Mouse (Mus musculus): ENCODE measurements around the gene Lgalsl. TPM values are rescaled to one million over a fixed set of nuclear protein-coding genes. Genes with fewer than 3 reads are reported as not detected.

Gene Lgalsl
- total and polyA plus RNA-seq, 3 experiments: 8.1 to 22.7 (median 16.4) TPM

- H3K4me2 ChIP-seq (ENCODE audit: insufficient read depth, low read depth, poor library complexity, severe bottlenecking): no peak overlapping the region
- no peak for DNase-seq (ENCODE audit: extremely low read depth)
- TF ChIP-seq NRF1 (IDR thresholded peaks at IDR 0.05; ENCODE audit: low read depth, low read length) (no peak), POLR2AphosphoS2 (IDR thresholded peaks at IDR 0.05; ENCODE audit: low read depth, low read length) (no peak), POLR2A (IDR thresholded peaks at IDR 0.05; ENCODE audit: low read depth, low read length) (no peak), ZKSCAN1 (IDR thresholded peaks at IDR 0.05; ENCODE audit: borderline replicate concordance, low read depth, low read length) (no peak), JUND (conservative IDR thresholded peaks at IDR 0.05; ENCODE audit: low read depth, low read length) (no peak), CHD2 (IDR thresholded peaks at IDR 0.05; ENCODE audit: low read length) (no peak), MEF2A (IDR thresholded peaks at IDR 0.05; ENCODE audit: borderline replicate concordance, low read depth, low read length) (no peak), KAT2A (IDR thresholded peaks at IDR 0.05; ENCODE audit: insufficient replicate concordance, low read length) (no peak), HCFC1 (IDR thresholded peaks at IDR 0.05; ENCODE audit: low read depth, low read length) (no peak), NELFE (IDR thresholded peaks at IDR 0.05; ENCODE audit: low read depth, low read length) (no peak), TBP (conservative IDR thresholded peaks at IDR 0.05; ENCODE audit: low read depth, low read length) (no peak), SMC3 (IDR thresholded peaks at IDR 0.05; ENCODE audit: low read depth, low read length) (no peak), ZC3H11A (IDR thresholded peaks at IDR 0.05; ENCODE audit: low read depth, low read length) (no peak), MAFK (IDR thresholded peaks at IDR 0.05; ENCODE audit: insufficient replicate concordance, low read length) (no peak), GABPA (IDR thresholded peaks at IDR 0.05; ENCODE audit: insufficient replicate concordance, low read depth, low read length) (no peak), TCF12 (IDR thresholded peaks at IDR 0.05; ENCODE audit: low read depth, low read length) (no peak)
- H3K9me3 ChIP-seq (replicated peaks; ENCODE audit: low read length): no peaks in the 10 kb centered on the region
- H3K4me1 ChIP-seq (ENCODE audit: control insufficient read depth in 1 of 2, insufficient read depth in 2 of 2): 0 out of 4 replicates have a peak, but pooled peaks cover 0 to 2% of the 10 kb centered on the region in 2 experiments
- H3K27me3 ChIP-seq (replicated peaks): no peaks in the 10 kb centered on the region
- dilution Hi-C loops (cut with MboI; ENCODE audit: extremely low pct_ligation_motif_present, extremely low pct_unique_long_range_greater_than_20kb, low sequenced_read_pairs): no loop called here
- H3K79me2 ChIP-seq (replicated peaks; ENCODE audit: control insufficient read depth, extremely low read depth, insufficient read depth, poor library complexity, severe bottlenecking): no peaks in the 10 kb centered on the region
- in situ Hi-C loops (cut with MboI; ENCODE audit: low pct_ligation_motif_present, low pct_unique_long_range_greater_than_20kb, low sequenced_read_pairs): no loop called here
- H3K9ac ChIP-seq (ENCODE audit: insufficient read depth, low read depth): no peak overlapping the region
- no peak overlapping the region for H3K4me3 ChIP-seq (replicated peaks in 1 of 3; ENCODE audit: low read depth in 2 of 3, low read length in 2 of 3, poor library complexity in 1 of 3)
- no peaks in the 10 kb centered on the region for H3K36me3 ChIP-seq (replicated peaks in 1 of 2; ENCODE audit: control insufficient read depth in 1 of 2, insufficient read depth in 1 of 2, low read length in 1 of 2)
- no peak overlapping the region for H3K27ac ChIP-seq (ENCODE audit: insufficient read depth, low read depth)
These were observed 16.8 kb downstream of the Lgalsl start for GRCm38 (mm10) chr11:20813901-20814523.

GRCm38 (mm10) chr11:20812153-20812887, 18.5 kb downstream of the Lgalsl start:
- no peak for DNase-seq (ENCODE audit: extremely low read depth)
- no peaks in the 10 kb centered on the region for H3K9me3 ChIP-seq (replicated peaks; ENCODE audit: low read length)
- no peaks in the 10 kb centered on the region for H3K79me2 ChIP-seq (replicated peaks; ENCODE audit: control insufficient read depth, extremely low read depth, insufficient read depth, poor library complexity, severe bottlenecking)
- H3K36me3 ChIP-seq (replicated peaks in 1 of 2; ENCODE audit: control insufficient read depth in 1 of 2, insufficient read depth in 1 of 2, low read length in 1 of 2): no peaks in the 10 kb centered on the region
- no peak overlapping the region for H3K4me2 ChIP-seq (ENCODE audit: insufficient read depth, low read depth, poor library complexity, severe bottlenecking)
- H3K9ac ChIP-seq (ENCODE audit: insufficient read depth, low read depth): no peak overlapping the region
- in situ Hi-C loops (cut with MboI; ENCODE audit: low pct_ligation_motif_present, low pct_unique_long_range_greater_than_20kb, low sequenced_read_pairs): no loop called here
- H3K27ac ChIP-seq (ENCODE audit: insufficient read depth, low read depth): no peak overlapping the region
- H3K27me3 ChIP-seq (replicated peaks): no peaks in the 10 kb centered on the region
- TF ChIP-seq NELFE (IDR thresholded peaks at IDR 0.05; ENCODE audit: low read depth, low read length): no peak
- no peak for TF ChIP-seq USF2 (conservative IDR thresholded peaks at IDR 0.05; ENCODE audit: low read depth, low read length)
- no peak for TF ChIP-seq MAX (IDR thresholded peaks at IDR 0.05; ENCODE audit: low read length)
- TF ChIP-seq MAFK (IDR thresholded peaks at IDR 0.05; ENCODE audit: insufficient replicate concordance, low read length): no peak
- TF ChIP-seq ZC3H11A (IDR thresholded peaks at IDR 0.05; ENCODE audit: low read depth, low read length): no peak
- TF ChIP-seq BHLHE40 (IDR thresholded peaks at IDR 0.05; ENCODE audit: low read depth, low read length): no peak
- TF ChIP-seq E2F4 (IDR thresholded peaks at IDR 0.05; ENCODE audit: insufficient replicate concordance, low read depth, low read length): no peak
- no peak for TF ChIP-seq SMC3 (IDR thresholded peaks at IDR 0.05; ENCODE audit: low read depth, low read length)
- TF ChIP-seq MYC (IDR thresholded peaks at IDR 0.05; ENCODE audit: low read depth, low read length): no peak
- TF ChIP-seq ZMIZ1 (IDR thresholded peaks at IDR 0.05; ENCODE audit: low read depth, low read length): no peak
- TF ChIP-seq NRF1 (IDR thresholded peaks at IDR 0.05; ENCODE audit: low read depth, low read length): no peak
- TF ChIP-seq POLR2A (IDR thresholded peaks at IDR 0.05; ENCODE audit: low read depth, low read length): no peak
- no peak for TF ChIP-seq TBP (conservative IDR thresholded peaks at IDR 0.05; ENCODE audit: low read depth, low read length)
- no peak for TF ChIP-seq RAD21 (IDR thresholded peaks at IDR 0.05; ENCODE audit: low read depth, low read length)
- TF ChIP-seq SIN3A (IDR thresholded peaks at IDR 0.05; ENCODE audit: low read length): no peak
- no peak for TF ChIP-seq ETS1 (conservative IDR thresholded peaks at IDR 0.05; ENCODE audit: low read depth, low read length)
- TF ChIP-seq MAZ (IDR thresholded peaks at IDR 0.05; ENCODE audit: low read depth, low read length): no peak
- TF ChIP-seq CTCF (conservative IDR thresholded peaks at IDR 0.05 in 1 of 2, IDR thresholded peaks at IDR 0.05 in 1 of 2; ENCODE audit: low read depth in 2 of 2, low read length in 2 of 2): no peak
- no peak for TF ChIP-seq ZKSCAN1 (IDR thresholded peaks at IDR 0.05; ENCODE audit: borderline replicate concordance, low read depth, low read length)
- no peak for TF ChIP-seq POLR2AphosphoS2 (IDR thresholded peaks at IDR 0.05; ENCODE audit: low read depth, low read length)
- H3K4me1 ChIP-seq (ENCODE audit: control insufficient read depth in 1 of 2, insufficient read depth in 2 of 2): 0 out of 4 replicates have a peak, but pooled peaks cover 0 to 2% of the 10 kb centered on the region in 2 experiments
- dilution Hi-C loops (cut with MboI; ENCODE audit: extremely low pct_ligation_motif_present, extremely low pct_unique_long_range_greater_than_20kb, low sequenced_read_pairs): no loop called here
- no peak overlapping the region for H3K4me3 ChIP-seq (replicated peaks in 1 of 3; ENCODE audit: low read depth in 2 of 3, low read length in 2 of 3, poor library complexity in 1 of 3)

Data from CH12.LX (cell line).